Mouse (Mus musculus) frontal cortex, adult 2 months (tissue): Measurements from ENCODE around the gene Dnajc5. TPM values are rescaled to one million over a fixed set of nuclear protein-coding genes. Genes with fewer than 3 reads are reported as not detected.

ENCODE experiments used
- DNase-seq, 2 experiments: peaks; one replicate each; pipeline ENCODE4 v3.0.0; 2022; ENCODE audit warnings: low spot score in 1 of 2; ENCODE audit errors: extremely low spot score in 1 of 2
- polyA plus RNA-seq: library from polyadenylated mRNA; depleted of rRNA; stranded (reverse); fragments of >200 nt; gene quantifications from 2 replicates; pipeline ENCODE4 v1.2.3, GENCODE M21; 2012

The Dnajc5 gene
- polyA plus RNA-seq, 1 experiment: 171 TPM

DNA sequence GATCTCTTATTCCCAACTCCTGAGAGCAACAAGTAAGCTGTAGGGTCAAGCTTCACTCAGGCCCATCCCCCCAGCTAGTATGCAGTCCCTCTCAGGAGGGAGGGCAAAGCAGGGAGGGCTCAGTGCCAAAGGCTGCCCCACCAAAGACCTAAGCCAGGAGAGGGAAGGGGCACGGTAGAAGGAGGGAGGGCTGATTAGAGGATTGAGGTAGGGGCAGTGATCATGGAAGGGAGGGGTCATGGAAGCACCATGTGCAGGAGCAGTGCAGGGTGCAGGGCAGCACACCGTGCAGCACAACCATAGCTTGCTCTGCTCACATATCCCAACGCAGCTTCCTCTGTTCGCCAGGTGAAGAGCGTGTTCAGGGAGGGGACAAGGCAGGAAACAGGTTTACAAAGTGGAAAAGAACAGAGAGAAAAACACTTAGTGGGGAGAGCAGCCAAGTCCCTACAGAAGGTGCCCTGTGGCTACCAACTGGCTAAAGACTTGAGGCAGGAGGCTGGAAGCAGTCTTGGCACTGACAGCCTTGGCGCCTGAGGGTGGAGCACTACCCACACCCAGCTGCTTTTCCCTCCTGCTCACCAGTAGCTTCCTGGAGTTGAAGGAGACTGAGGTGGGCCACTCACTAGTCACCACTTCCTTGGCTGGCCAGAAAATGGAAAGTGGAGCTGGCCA, 50.8 kb downstream of the Dnajc5 start:
- peak in 1 of 2 experiments; percentile 41 for DNase-seq

DNA sequence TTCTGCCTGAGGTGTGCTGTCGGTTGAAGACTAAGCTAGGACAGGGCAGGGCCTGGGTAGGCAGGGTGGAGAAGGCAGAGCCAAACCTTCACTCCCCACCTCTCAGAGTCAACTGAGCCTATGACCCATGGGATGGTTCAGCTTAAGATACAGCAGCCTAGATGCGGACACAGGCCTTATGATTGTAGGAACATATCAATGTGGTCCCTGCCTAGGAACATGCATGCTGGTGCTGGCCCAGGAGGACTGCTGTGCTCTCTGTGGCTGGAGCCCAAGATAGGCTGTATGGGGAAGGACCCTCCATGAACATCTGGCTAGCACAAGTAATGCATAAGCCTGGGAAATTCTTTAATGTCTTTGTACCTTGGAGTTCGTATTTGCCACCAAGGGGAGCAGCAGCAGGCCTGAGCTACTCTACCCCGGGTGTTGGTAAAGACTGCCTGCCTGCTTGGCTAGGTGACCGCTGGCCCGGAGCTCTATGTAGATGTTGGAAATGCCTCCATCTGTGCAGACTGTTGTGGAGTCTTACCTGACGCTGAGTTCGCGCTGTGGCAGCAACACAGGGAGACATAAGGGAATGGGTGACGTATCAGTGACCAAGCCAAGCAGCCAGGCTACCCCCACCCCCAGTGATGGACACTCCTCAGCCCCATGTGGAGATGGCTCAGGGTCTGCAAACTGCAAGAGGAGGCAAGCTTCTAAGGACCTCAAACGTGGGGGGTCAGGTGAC, 51.8 kb downstream of the Dnajc5 start:
- DNase-seq: no peak

DNA sequence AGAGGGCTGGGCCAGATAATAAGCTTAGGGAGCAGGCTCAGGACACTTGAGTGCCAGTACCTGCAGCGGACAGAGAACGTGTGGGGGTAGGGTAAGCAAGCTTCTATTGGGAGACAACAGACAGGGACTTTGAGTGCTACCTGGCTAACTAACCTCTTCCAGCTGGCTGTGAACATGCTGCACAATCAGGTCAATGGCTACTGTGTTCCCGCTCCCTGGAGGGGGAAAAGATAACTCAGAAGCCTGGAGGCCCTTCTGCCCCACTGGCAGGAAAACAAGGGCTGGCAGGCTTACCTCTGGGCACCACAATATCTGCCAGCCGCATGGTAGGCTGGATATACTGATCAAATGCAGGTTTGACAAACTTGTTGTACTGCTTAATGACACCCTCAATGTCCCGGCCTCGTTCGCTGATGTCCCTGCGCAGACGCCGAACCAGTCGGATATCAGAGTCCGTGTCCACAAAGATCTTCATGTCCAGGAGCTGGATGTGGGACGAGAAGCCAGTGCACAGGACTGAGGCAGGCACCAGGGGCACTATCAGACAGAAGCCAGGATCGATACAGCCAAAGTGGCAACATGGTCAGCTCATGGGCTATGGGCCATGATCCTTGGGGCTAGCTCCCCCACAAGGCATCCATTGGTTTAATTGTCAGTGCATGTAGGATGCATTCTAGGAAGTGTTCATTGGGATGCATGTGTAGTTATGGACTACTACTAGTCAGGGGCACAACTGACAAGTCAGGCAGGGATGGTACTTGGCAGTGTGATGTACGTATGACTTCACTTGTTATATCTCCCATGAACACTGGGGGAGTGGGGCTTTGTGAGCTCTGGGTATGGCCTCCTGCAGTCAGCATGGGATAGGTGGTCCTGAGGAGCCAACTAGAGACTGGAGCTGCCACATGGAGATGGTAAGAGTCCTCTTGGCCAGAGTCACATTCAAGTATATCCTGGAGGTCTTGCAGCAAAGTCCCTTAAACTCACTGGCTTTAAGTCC, 52.9 kb downstream of the Dnajc5 start:
- no peak for DNase-seq

DNA sequence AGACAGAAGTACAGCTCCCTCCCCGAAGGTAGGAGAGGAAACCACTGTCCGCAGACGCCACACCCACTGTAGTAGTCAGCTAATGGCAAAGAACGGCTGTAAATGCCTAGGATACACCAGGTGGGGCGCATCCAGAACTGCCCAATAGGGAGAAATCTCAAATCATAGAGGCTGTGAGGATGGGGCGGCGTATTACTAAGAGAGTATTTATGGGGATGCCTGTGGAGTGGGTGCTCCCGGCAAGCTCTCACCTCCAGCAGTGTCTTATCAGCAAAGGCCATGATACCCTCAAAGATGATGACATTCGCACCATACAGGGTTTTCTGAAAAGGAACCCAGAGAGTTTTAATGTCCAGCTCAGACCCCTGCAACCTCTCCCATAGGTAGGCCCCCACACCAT, 53.7 kb downstream of the Dnajc5 start:
- DNase-seq: no peak

DNA sequence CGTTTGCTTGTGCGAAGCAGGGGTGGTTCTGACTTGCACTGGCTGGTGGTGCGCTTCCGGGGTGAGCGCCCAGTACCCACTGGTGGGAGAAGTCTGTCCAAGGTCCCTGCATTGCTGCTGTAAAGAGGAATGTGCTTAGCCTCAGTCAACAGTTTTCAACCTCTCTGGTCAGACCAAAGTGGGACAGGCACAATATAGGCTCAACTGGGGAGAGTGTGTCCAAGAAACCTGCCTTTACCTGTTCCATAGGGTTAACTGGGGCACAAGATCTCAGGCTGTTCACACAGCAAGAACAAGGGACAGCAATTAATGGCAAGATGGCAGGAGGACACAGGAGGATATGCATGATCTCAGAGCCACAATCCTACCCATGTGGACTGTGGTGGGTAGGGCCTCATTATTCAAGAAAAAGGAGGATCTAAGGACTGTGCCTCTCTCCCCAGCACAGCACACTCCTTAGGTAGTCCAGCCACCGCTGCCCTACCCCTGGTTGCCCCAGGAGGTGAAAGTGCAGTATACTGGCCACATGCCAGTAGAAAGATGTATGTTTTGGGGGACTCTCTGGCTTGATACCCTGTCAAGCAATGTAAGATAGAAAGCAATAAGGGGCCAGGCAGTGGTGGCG, 54.7 kb downstream of the Dnajc5 start:
- DNase-seq: no peak

DNA sequence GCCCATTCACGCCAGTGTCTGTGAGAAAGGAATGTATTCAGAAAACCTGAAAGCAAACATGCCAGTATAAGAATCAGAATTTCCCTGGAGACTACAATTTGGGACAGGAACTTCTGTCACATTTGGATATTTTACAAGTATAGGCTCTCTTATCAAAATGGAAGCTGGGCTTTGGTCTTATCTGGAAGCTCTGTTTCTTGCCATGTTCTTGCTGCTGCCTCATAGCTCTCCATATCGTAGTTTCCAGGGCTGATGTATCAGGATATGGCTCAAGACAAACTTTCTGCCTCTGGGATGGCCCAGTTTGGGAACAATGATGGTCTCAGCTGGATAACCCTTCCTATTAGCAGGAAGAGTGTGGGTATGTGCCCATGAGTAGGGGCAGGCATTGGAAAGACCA, 56.3 kb downstream of the Dnajc5 start:
- no peak for DNase-seq

DNA sequence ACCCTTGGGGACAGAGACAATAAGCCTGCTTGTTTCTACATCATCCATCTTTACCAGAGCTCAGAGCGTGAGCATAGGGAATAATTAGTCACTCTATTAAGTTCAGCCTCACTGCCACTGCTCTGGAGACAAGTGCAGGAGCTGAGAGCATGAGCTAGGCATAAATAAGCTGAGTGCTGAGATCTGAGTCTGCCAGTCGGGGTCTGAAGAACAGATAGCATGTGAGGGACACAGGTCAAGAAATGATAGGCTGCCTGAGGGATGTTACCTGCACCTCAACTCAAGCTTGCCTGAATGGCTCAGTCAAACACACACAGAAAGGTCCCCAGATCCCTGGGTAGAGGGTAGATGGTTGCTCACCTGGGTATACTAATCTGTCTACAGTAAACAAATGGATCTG, 56.8 kb downstream of the Dnajc5 start:
- DNase-seq: no peak

DNA sequence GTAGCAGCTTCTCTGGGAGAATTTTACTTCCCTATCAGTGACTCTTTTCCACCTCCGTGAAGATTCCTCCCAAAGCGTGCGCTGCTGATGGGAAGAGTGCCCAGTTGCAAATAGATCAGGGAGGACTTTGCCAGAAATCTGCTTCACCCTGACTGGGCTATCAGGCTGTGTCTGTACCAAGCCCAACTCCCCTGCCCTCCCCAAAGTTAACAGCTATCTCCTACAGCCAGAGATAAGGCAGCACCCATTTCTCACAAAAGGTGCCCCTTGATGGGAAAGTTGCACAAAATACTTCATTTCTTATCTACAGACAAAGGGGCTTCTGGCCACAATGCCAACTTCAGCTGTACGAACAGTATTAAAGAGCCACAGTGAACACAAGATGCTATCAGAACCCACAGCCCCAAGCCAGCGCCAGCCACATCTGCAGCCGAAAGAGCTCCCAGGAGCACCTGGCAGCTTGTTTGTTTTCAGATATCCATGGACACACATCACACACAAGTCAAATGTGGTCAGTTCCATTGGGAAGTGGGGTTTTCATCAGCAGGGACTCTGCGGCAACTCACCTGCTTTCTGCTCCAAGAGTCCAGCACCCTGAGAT, 57.8 kb downstream of the Dnajc5 start:
- DNase-seq: peak in 1 of 2 experiments; percentile 47

DNA sequence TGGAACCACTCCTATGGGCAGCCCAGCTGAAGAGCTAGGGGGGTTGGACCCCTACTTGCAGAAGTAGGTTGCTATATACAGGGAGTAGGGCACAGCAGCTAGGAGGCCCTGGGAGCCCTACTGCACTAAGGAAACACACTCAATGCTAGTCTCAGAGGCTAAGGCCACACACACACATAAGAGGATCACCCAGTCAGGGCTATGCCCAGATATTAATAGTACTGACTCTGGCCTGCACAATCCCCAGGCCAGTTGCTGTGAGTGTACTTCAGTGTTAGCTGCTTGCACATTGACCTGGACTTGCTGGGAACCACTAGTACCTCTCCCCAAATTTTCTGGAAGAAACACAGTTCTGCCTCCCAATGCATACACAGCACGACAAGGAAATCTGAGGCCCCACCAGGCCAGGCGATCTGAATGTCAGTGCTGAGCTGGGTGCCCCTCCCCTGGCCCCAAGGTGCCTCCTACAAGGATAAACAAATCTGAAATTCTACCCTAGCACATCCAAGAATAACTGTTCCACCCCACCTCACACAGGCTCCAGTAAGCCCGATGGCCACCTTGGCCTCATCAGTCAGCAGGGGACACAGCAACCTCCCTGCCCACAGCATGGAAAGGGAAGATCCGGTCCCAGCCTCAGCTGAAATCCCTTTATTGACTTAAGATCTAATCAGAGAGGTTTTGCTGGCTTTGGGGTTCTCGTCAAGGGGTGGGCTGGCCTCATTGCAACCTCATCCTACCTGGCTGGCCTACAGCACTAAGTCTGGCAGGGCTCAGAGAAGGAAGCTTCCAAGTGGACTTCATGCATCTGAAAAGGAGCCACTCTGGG, 58.7 kb downstream of the Dnajc5 start:
- DNase-seq: no peak

DNA sequence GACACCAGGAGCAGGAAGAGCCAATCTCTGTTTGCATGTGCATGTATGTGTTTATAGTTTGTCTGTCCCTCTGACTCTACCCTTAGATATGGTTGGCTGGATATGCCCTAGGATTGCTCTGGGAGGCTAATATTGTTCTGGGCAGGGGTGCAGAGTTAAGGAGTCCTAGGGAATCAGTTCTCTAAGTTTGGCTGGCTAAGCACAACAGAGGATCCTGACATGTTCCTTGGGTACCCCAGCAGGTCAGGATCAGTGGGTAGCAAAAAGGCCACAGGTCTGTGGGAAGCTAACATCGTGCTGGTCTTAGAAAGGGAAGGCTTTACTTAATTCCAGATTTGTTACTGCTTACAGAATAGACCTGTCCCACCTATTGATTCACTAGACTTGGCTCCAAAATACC, 59.4 kb downstream of the Dnajc5 start:
- no peak for DNase-seq

DNA sequence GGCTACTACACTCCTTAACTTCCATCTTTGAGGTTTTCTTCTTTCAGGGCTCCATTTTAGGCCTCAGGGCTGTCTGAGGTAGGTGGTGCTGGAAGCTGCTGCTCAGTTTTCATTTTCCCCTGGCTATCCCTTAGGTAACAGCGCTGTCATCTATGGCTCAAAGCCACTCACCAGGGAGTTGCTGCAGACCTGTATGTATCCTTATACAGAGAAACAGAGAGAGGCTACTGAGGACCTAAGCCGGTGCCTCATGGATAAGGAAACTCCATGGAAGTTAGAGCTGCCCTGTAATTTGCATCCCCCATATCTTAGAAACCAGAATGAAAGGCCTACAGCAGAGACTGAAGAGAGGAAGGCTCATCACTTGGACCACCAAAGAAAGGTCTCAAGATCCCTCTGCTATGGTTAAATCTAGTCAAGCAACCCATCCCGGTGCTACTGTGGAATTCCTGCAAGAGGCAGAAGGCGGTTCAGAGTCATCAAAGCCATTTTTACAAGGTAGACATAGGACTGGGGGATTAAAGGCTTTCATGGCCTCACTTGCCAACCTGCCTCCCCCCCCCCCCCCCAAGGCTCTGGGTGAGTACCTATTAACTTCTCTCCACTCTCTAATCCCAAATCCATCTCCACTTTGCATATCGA, 60.0 kb downstream of the Dnajc5 start:
- DNase-seq: no peak

DNA sequence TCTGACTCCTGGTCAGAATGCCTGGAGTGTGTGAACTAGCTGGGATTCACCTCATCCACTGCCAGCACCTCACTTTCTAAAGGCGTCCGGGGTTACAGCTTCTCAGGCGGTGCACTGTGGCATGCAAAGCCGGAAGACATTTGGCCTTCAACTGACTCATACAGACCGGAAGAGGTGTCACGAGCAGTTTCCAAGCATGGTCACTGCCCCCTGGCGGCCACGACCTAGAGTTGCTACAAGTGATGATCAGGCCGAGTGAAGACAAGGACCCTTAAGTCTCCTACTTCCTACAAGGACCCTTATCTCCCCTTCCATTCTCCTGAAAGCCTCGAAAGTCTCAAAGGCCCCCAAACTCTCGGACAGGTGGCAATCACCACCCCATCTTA, 60.7 kb downstream of the Dnajc5 start:
- DNase-seq: peak; percentile 74 to 84

DNA sequence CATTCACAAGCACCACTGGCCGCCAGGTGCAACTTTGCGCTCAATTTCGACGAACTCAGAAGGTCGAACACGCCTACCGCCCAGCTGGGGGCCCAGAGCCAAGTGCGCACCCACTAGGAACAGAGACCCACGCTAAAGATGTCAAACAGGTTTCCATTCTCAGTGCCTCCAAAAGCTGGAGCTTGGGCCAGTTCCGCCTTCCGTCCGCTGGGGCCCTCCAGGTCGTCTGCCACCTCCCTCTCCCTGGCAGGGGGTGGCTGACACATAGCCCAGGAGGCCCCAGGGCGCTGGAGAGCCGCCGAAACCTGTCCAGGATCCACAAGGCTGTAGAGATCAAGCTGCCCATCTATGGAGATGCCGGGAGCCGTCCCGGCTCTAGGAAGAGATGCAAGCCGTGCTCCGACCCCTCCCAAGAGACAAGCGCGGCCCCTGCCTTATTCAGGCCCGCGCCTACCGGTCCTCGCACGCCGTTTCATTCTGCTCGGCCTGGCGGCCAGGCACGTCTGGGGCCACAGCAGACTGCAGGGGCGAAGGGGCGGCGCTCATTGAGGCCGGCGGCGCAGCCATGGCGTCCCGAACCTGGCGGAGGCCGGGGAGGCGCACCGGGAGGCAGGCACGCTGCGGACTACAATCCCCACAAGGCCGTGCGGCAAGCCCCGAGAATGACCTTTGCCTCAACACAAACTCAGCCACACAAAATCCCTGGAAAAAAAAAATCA, 61.3 kb downstream of the Dnajc5 start:
- peak in 1 of 2 experiments; percentile 89 for DNase-seq

DNA sequence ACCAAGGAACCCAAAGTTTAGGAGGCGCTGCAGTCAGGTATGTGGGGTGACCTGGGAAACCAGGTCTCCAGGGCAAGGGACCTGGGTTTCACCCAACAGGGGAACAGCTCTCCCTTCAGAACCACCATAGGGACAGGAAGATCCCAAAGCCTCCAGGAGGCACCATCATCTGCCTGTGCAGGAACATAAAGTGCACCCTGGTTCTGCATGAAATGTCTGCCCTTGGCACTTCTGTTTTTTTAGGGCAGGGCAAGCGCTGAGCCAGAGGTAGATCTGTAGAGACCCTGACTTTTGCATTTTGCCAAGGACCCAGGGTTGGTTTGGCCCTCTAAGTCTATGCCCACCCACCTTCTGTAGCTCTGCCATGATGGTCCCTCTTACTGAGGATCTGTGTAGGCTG, 62.1 kb downstream of the Dnajc5 start:
- no peak for DNase-seq

DNA sequence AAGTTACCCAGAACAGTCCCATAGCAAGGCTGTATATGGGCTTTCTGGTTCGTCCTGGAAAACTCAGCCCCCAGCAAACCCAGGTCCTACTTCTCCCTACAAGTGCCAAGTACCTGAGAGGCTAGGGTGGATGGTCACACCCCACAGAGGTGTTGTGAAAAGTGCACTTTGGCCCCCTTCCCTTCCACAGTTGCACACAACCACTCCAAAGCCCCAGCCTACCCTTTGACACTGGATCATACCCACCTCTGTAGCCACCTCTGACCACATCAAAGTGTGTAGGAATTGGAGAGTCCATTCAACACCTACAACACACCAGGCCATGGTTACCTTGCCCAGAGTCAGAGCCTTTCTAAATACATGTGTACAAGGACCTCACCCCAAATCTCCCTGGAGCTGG, 62.7 kb downstream of the Dnajc5 start:
- DNase-seq: no peak

DNA sequence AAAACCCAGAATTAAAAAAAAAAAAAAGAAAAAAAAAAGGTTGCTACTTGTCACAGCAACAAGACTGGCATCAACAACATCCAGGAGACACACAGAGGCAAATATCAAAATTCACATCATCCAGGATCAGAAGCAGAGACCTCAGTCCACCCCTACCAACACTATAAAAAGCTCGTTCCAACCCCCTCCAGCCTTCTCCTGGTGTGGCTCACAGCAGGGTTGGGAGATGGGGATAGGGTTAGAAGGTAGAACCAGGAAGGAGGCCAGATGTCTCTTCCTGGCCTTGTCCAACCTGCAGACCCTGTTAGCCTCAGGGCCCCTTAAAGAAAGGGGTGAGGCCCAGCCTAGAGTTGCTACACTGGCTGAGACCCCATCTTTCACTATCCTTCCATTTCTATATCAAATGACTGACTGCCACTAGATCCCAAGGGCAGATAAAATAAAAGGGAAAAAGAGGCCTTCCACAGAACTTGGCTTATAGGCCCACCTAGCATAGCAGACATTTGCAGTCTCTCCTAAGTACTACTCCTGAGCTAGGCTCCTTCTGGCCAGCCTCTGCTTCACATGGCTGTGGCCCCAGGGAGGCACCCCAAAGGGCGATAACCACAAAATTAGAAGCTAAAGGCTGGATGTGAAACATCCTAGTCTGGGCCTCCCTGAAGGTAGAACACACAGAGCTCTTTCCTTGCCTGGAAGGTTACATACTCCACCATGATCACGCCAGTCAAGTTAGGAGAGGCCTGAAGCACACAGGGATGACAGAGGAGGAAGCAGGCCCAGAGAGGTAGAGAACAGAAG, 63.4 kb downstream of the Dnajc5 start:
- no peak for DNase-seq

DNA sequence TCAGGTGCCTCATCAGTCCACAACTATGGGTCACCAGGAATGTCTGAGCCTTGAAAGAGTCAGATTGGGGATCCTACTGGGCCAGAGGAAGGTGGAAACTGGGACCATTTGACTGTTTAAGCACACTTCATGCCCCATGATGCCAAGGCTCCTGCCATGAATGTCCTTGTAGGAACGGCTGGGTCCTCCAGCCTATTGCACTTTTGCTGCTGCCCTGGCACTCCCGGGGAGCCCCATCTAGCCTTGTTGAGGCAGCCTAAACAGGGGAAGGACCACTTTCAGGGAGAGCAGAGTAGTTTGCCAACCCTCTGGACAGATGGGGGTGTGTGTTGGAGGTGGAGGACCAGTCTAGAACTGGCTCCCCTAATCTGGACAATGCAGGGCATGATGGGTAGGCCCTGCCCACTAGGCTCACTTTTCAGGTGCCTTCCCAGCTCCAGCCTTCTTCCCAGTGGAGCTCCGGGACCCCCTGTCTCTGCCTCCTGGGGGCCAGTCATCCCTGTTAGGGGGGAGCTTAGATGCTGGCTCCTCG, 64.2 kb downstream of the Dnajc5 start, which contains the start of gene Uckl1:
Uckl1 (minus strand) TSS at position 482 of the 532 bp plus-strand sequence.
- DNase-seq: no peak
